ENCODE assay signal across 8 mouse cellular contexts in the genomic region with DNA sequence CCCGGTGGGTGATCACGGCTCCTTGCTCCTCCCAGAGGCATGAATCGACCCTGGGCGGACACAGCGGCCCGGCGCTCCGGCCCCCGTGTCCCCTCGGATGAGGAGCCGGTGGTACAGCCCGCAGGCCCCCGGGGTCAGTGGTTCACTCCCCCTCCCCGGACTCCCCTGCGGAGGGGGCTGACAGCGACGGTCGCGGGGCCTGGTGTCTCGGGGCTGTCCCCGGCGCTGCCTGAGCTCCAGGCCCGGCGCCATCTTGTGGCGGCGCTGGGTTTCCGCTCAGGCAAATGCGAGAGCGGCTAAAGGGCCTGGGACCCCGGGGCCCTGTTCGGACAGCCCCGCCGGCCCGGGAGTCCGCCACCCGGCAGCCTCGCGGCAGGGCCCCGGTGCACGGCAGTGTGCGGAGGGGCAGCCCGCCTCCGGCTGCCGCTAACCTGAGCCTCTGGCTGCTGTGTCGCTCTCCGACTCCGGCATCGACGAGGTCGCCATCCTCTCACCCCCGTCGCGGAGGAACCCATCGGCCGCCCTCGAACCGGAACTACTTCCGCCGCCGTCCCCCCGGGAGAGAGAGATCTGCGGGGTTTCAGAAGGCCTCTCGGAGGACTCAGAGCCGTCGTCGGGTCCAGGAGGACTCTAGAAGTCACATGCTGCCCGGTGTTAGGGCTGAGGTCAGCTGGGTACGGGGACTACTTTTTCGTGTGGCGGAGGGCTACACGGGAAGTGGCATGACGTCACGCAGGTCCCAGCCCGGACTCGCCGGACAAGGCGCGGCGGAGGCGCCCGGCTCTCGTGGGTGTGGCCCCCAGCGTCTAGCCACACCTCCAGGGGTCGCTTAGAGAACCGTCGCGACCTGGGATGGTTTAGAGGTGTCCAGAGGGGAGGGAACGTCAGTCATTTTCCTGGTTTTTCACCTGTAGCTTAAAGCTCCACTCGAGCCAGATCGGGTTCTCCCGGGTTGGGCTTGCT. TPM values are rescaled to one million over a fixed set of nuclear protein-coding genes. Genes with fewer than 3 reads are reported as not detected.
DNase-seq lines count a peak whose midpoint lies in the region; ATAC-seq lines count a peak whose summit lies in the region.

A gene (minus strand): TSS at position 672 of the 963 bp plus-strand sequence.

- intact Hi-C loops in left cerebral cortex, postnatal 14 days (cut with DNase I) = no loop called here

- peaks cover under 1% of the 10 kb centered on the region; the same call in 1 of the 2 replicates for H3K9me3 ChIP-seq in intestine, embryonic 14.5 days (ENCODE audit: control insufficient read depth, low read length)

- peak within 1 kb of the TSS; percentile 64 for H3K4me3 ChIP-seq in intestine, embryonic 14.5 days (ENCODE audit: low read depth, low read length)

- whole genome bisulfite sequencing in intestine, embryonic 14.5 days = under 1% methylated on average over 91 of the region's 91 CpGs

- peaks cover 30% of the 10 kb centered on the region for H3K36me3 ChIP-seq in intestine, embryonic 14.5 days (ENCODE audit: control insufficient read depth, insufficient read depth, low read length)

- ATAC-seq in intestine, embryonic 14.5 days (replicated peaks; ENCODE audit: low FRiP score, low TSS enrichment, low read depth) = peak; percentile 87

- H3K4me2 ChIP-seq in intestine, embryonic 14.5 days (ENCODE audit: low read length) = peak within 1 kb of the TSS; percentile 85

- peaks cover 15% of the 10 kb centered on the region for H3K4me1 ChIP-seq in intestine, embryonic 14.5 days (replicated peaks; ENCODE audit: control insufficient read depth, insufficient read depth, low read length)

- H3K27ac ChIP-seq in intestine, embryonic 14.5 days (ENCODE audit: low read depth) = peak within 1 kb of the TSS; percentile 99

- peak; percentile 96 to 99 for DNase-seq in adrenal gland, adult (ENCODE audit: inconsistent age in 2 of 2, low spot score in 1 of 2)
- DNase-seq in embryo, embryonic 10.5 days (ENCODE audit: low spot score) = peak; percentile 95
- peak; percentile 94 for DNase-seq in gastrocnemius, postnatal 25 days
- peak; percentile 98 for DNase-seq in intestine, embryonic 14.5 days (ENCODE audit: low spot score)
- peak; percentile 91 to 92 for DNase-seq in left cerebral cortex, postnatal 14 days (ENCODE audit: low spot score in 2 of 2)
- DNase-seq in mesoderm, embryonic 11.5 days (ENCODE audit: low read depth, low spot score) = peak; percentile 95
- DNase-seq in right cerebral cortex, postnatal 36 days (ENCODE audit: low spot score in 2 of 2) = peak; percentile 84 to 89
- DNase-seq in yolk sac, embryonic 10.5 days (ENCODE audit: low spot score) = peak; percentile 94

- H3K9ac ChIP-seq in intestine, embryonic 14.5 days (ENCODE audit: low read length) = peak within 1 kb of the TSS; percentile 92

- H3K27me3 ChIP-seq in intestine, embryonic 14.5 days (replicated peaks; ENCODE audit: control insufficient read depth, insufficient read depth, low read length) = no peaks in the 10 kb centered on the region

RNA-seq across cellular contexts. Expression of the gene that starts here (rescaled TPM):
- 1 to 10 TPM; 8.2 to 9.2 TPM for total RNA-seq in gastrocnemius, postnatal 25 days (2021)
- polyA plus RNA-seq in intestine, embryonic 14.5 days (2014; fragmentation: Nextera tagmentation; extraction: Ambion mirVana) = 12.7 and 14.3 TPM in 2 replicates
- 10 to 100 TPM; 24.1 to 25.4 TPM for total RNA-seq in left cerebral cortex, postnatal 14 days (2021)

Comparison
In these comparisons a context has a peak if more than half of its experiments do, and no peak if none do; other contexts are left out.
1. Peak in every context shown above with its lines: DNase-seq, ATAC-seq, H3K4me3 ChIP-seq and H3K27ac ChIP-seq.